Mouse (Mus musculus): Measurements from ENCODE around the gene Baz1b. TPM values are rescaled to one million over a fixed set of nuclear protein-coding genes. Genes with fewer than 3 reads are reported as not detected.

The Baz1b gene
- polyA plus RNA-seq, 1 experiment, result 22.1 TPM

DNA sequence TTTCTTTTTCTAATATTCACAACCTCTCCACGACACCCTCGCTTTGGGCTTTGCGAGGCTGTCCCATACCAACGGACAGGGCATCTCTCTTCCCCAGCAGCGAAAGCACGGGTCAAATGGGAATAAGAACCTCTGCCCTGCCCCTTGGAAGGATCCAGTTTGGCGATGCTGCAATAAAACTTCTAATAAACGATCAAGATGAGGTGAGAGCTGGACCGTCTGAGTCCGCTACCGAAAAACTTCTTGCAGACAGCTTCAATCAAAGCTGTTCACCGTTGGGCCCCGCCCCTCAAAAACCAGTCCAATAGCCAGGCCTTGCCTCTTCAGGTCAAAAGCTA lies 38.4 kb upstream of the Baz1b start:
- no peak for TF ChIP-seq USF1 (IDR thresholded peaks at IDR 0.05; ENCODE audit: low read depth)
- no peak for TF ChIP-seq SRF (IDR thresholded peaks at IDR 0.05; ENCODE audit: control insufficient read depth, insufficient read length, low read depth)
- TF ChIP-seq CEBPB (IDR thresholded peaks at IDR 0.05; ENCODE audit: insufficient read depth, poor library complexity, severe bottlenecking), result no peak
- peak; percentile 20 for TF ChIP-seq POLR2AphosphoS2 (IDR thresholded peaks at IDR 0.05; ENCODE audit: insufficient read length, low read depth)
- peak; percentile 50 for TF ChIP-seq POLR2A (IDR thresholded peaks at IDR 0.05; ENCODE audit: insufficient read length, low read depth)
- Histone ChIP-seq H3K4me2 (ENCODE audit: low read depth) (peak overlapping the region; percentile 75), H3K36me3 (ENCODE audit: control insufficient read depth, insufficient read depth) (no peaks in the 10 kb centered on the region), H3K27me3 (ENCODE audit: control insufficient read depth, insufficient read depth, insufficient read length) (peaks cover 8% of the 10 kb centered on the region), H3K79me2 (ENCODE audit: control insufficient read depth, insufficient read depth) (peaks cover 19% of the 10 kb centered on the region), H3K4me3 (peak overlapping the region; percentile 65), H3ac (ENCODE audit: control insufficient read depth, insufficient read length) (peak overlapping the region; percentile 51)

- peaks cover 19% of the 10 kb centered on the region for H3K79me2 ChIP-seq (ENCODE audit: control insufficient read depth, insufficient read depth)
- H3K27me3 ChIP-seq (ENCODE audit: control insufficient read depth, insufficient read depth, insufficient read length), result peaks cover 2% of the 10 kb centered on the region
- peaks cover 3% of the 10 kb centered on the region for H3K36me3 ChIP-seq (ENCODE audit: control insufficient read depth, insufficient read depth)
- TF ChIP-seq E2F4 (IDR thresholded peaks at IDR 0.05; ENCODE audit: insufficient read depth), result peak; percentile 43
- TF ChIP-seq USF1 (IDR thresholded peaks at IDR 0.05; ENCODE audit: low read depth), result peak; percentile 92
- TF ChIP-seq REST (IDR thresholded peaks at IDR 0.05; ENCODE audit: insufficient read depth, insufficient read length), result peak; percentile 47
- peak; percentile 98 for TF ChIP-seq POLR2AphosphoS2 (IDR thresholded peaks at IDR 0.05; ENCODE audit: insufficient read length, low read depth)
- TF ChIP-seq TCF12 (IDR thresholded peaks at IDR 0.05; ENCODE audit: insufficient read depth, poor library complexity, severe bottlenecking), result no peak
- TF ChIP-seq TCF3 (IDR thresholded peaks at IDR 0.05; ENCODE audit: insufficient read length, low read depth), result no peak
- peak; percentile 39 to 92 (median 92) for TF ChIP-seq MYOG (IDR thresholded peaks at IDR 0.05; ENCODE audit: control insufficient read depth in 1 of 3, insufficient read depth in 1 of 3, insufficient read length in 2 of 3, low read depth in 2 of 3)
- TF ChIP-seq POLR2A (IDR thresholded peaks at IDR 0.05; ENCODE audit: insufficient read length, low read depth), result peak; percentile 99
- peak in 2 of 3 experiments; percentile 77 to 93 for TF ChIP-seq MYOD1 (IDR thresholded peaks at IDR 0.05; ENCODE audit: control insufficient read depth in 1 of 3, insufficient read length in 2 of 3, low read depth in 2 of 3)
- H3ac ChIP-seq (ENCODE audit: control insufficient read depth, insufficient read length), result peak within 1 kb of the TSS; percentile 51
- H3K4me2 ChIP-seq (ENCODE audit: low read depth), result peak within 1 kb of the TSS; percentile 81
- H3K4me3 ChIP-seq, result peak within 1 kb of the TSS; percentile 65
Observed at GRCm38 (mm10) chr5:135149053-135149819, 37.8 kb upstream of the Baz1b start, which contains the start of gene Tbl2. Gene Tbl2 (plus strand): TSS chr5:135149657.

DNA sequence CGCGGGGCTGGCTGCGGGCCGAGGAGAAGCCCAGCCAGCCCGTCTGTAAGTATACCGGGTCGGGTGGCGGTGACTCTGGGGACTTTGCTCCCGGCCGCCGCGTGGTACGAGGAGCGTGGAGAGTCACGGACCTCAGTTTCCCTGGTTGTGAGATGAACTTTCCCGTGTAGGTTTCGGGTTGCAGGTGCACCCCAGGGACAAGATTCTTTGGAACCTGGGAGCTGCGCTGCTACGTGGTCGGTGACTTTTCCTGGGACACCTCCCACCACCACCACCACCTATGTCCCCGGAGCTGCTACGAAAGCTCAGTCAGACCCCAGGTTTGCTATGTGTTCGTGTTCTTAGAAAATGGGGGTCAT lies 37.3 kb upstream of the Baz1b start:
- peak overlapping the region; percentile 51 for H3ac ChIP-seq (ENCODE audit: control insufficient read depth, insufficient read length)
- H3K4me3 ChIP-seq, result peak overlapping the region; percentile 65
- no peaks in the 10 kb centered on the region for H3K27me3 ChIP-seq (ENCODE audit: control insufficient read depth, insufficient read depth, insufficient read length)
- TF ChIP-seq SRF (IDR thresholded peaks at IDR 0.05; ENCODE audit: control insufficient read depth, insufficient read length, low read depth) (no peak), CEBPB (IDR thresholded peaks at IDR 0.05; ENCODE audit: insufficient read depth, poor library complexity, severe bottlenecking) (no peak), MYOD1 (IDR thresholded peaks at IDR 0.05; ENCODE audit: control insufficient read depth in 1 of 3, insufficient read length in 2 of 3, low read depth in 2 of 3) (no peak), POLR2AphosphoS2 (IDR thresholded peaks at IDR 0.05; ENCODE audit: insufficient read length, low read depth) (no peak), TCF12 (IDR thresholded peaks at IDR 0.05; ENCODE audit: insufficient read depth, poor library complexity, severe bottlenecking) (no peak), MAX (IDR thresholded peaks at IDR 0.05; ENCODE audit: low read depth) (no peak), TCF3 (IDR thresholded peaks at IDR 0.05; ENCODE audit: insufficient read length, low read depth) (no peak), USF1 (IDR thresholded peaks at IDR 0.05; ENCODE audit: low read depth) (no peak), E2F4 (IDR thresholded peaks at IDR 0.05; ENCODE audit: insufficient read depth) (no peak), REST (IDR thresholded peaks at IDR 0.05; ENCODE audit: insufficient read depth, insufficient read length) (no peak), MYOG (IDR thresholded peaks at IDR 0.05; ENCODE audit: control insufficient read depth in 1 of 3, insufficient read depth in 1 of 3, insufficient read length in 2 of 3, low read depth in 2 of 3) (no peak), POLR2A (IDR thresholded peaks at IDR 0.05; ENCODE audit: insufficient read length, low read depth) (no peak)
- H3K4me2 ChIP-seq (ENCODE audit: low read depth), result peak overlapping the region; percentile 81
- H3K79me2 ChIP-seq (ENCODE audit: control insufficient read depth, insufficient read depth), result peaks cover 19% of the 10 kb centered on the region
- peaks cover 5% of the 10 kb centered on the region for H3K36me3 ChIP-seq (ENCODE audit: control insufficient read depth, insufficient read depth)

DNA sequence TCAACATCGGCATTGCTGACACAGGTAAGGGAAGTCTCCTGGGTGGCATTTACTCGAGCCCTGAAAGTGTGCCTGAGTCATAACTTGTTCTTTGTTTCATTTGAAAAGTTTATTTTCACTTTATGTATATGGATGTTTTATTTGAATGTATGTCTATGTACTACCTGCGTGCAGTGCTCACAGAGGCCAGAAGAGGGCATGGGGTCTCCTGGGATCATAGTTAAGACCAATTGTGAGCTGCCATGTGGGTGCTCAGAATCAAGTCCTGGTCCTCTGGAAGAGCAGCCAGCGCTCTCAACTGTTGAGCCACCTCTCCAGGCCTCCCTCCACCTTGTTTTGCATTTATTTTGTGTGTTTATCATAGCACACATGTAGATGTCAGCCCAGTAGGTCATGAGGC lies 30.6 kb upstream of the Baz1b start:
- TF ChIP-seq POLR2AphosphoS2 (IDR thresholded peaks at IDR 0.05; ENCODE audit: insufficient read length, low read depth) (no peak), TCF3 (IDR thresholded peaks at IDR 0.05; ENCODE audit: insufficient read length, low read depth) (no peak), MYOD1 (IDR thresholded peaks at IDR 0.05; ENCODE audit: control insufficient read depth in 1 of 3, insufficient read length in 2 of 3, low read depth in 2 of 3) (no peak), REST (IDR thresholded peaks at IDR 0.05; ENCODE audit: insufficient read depth, insufficient read length) (no peak), USF1 (IDR thresholded peaks at IDR 0.05; ENCODE audit: low read depth) (no peak), POLR2A (IDR thresholded peaks at IDR 0.05; ENCODE audit: insufficient read length, low read depth) (no peak), MAX (IDR thresholded peaks at IDR 0.05; ENCODE audit: low read depth) (no peak), TCF12 (IDR thresholded peaks at IDR 0.05; ENCODE audit: insufficient read depth, poor library complexity, severe bottlenecking) (no peak), SRF (IDR thresholded peaks at IDR 0.05; ENCODE audit: control insufficient read depth, insufficient read length, low read depth) (no peak), CEBPB (IDR thresholded peaks at IDR 0.05; ENCODE audit: insufficient read depth, poor library complexity, severe bottlenecking) (no peak), MYOG (IDR thresholded peaks at IDR 0.05; ENCODE audit: control insufficient read depth in 1 of 3, insufficient read depth in 1 of 3, insufficient read length in 2 of 3, low read depth in 2 of 3) (no peak), E2F4 (IDR thresholded peaks at IDR 0.05; ENCODE audit: insufficient read depth) (no peak)
- peaks cover 22% of the 10 kb centered on the region for H3K36me3 ChIP-seq (ENCODE audit: control insufficient read depth, insufficient read depth)

More for the DNA sequence above, 30.6 kb upstream of the Baz1b start:
- no peaks in the 10 kb centered on the region for H3K27me3 ChIP-seq (ENCODE audit: control insufficient read depth, insufficient read depth, insufficient read length)
- H3K4me3 ChIP-seq, result no peak overlapping the region
- H3K79me2 ChIP-seq (ENCODE audit: control insufficient read depth, insufficient read depth), result peaks cover 7% of the 10 kb centered on the region
- no peak overlapping the region for H3K4me2 ChIP-seq (ENCODE audit: low read depth)
- no peak overlapping the region for H3ac ChIP-seq (ENCODE audit: control insufficient read depth, insufficient read length)

Measured in myocyte (in vitro differentiated cells).